Mouse (Mus musculus) hindbrain, embryonic 15.5 days (tissue): ENCODE data around the gene Ppp1r8. TPM values are rescaled to one million over a fixed set of nuclear protein-coding genes. Genes with fewer than 3 reads are reported as not detected.

Experiments
- ATAC-seq: fragments of 200-750 bp; cut with Nextera tagmentation; 2 replicates; pipeline ENCODE4 v1.8.0; 2017; ENCODE audit warnings: low read depth, moderate number of reproducible peaks, moderate TSS enrichment; ENCODE audit not compliant: low FRiP score
- H3K27ac ChIP-seq: fragments of 300-500 bp; sonication (generic); replicated peaks from 2 replicates; pipeline ENCODE4 v1.5.1; 2015; ENCODE audit warnings: mild to moderate bottlenecking, inconsistent platforms
- H3K27me3 ChIP-seq: fragments of 300-500 bp; sonication (generic); 2 replicates; pipeline ENCODE4 v1.6.1; 2015; ENCODE audit warnings: control low read depth, inconsistent platforms
- H3K36me3 ChIP-seq: fragments of 300-500 bp; sonication (generic); 2 replicates; pipeline ENCODE4 v1.6.1; 2015; ENCODE audit warnings: control low read depth, inconsistent platforms
- H3K4me1 ChIP-seq: fragments of 300-500 bp; sonication (generic); replicated peaks from 2 replicates; pipeline ENCODE4 v1.6.1; 2015; ENCODE audit warnings: control low read depth, inconsistent platforms
- H3K4me2 ChIP-seq: fragments of 300-500 bp; sonication (generic); 2 replicates; pipeline ENCODE4 v1.6.1; 2015; ENCODE audit warnings: moderate library complexity, mild to moderate bottlenecking, inconsistent platforms
- H3K4me3 ChIP-seq: fragments of 300-500 bp; sonication (generic); 2 replicates; pipeline ENCODE4 v1.5.1; 2015; ENCODE audit warnings: mild to moderate bottlenecking, inconsistent platforms
- H3K9ac ChIP-seq: fragments of 300-500 bp; sonication (generic); 2 replicates; pipeline ENCODE4 v1.6.1; 2015; ENCODE audit warnings: inconsistent platforms
- H3K9me3 ChIP-seq: fragments of 300-500 bp; sonication (generic); 2 replicates; pipeline ENCODE4 v1.6.1; 2016; ENCODE audit warnings: control low read depth, inconsistent platforms
- WGBS: fragments of 180-500 bp; shearing (Covaris S2); methylation state at CpG from one replicate; pipeline ENCODE4 v1.1.7; 2015; 5-methylcytosine and 5-hydroxymethylcytosine counted together
- polyA plus RNA-seq: library from polyadenylated mRNA; unstranded; fragments of >200 nt; fragmentation: Nextera tagmentation; extraction: Ambion mirVana; gene quantifications from 2 replicates; pipeline ENCODE4 v1.2.1, GENCODE M21; 2015

Gene Ppp1r8
- polyA plus RNA-seq, 1 experiment from 2014 or later = 49.6 TPM

DNA sequence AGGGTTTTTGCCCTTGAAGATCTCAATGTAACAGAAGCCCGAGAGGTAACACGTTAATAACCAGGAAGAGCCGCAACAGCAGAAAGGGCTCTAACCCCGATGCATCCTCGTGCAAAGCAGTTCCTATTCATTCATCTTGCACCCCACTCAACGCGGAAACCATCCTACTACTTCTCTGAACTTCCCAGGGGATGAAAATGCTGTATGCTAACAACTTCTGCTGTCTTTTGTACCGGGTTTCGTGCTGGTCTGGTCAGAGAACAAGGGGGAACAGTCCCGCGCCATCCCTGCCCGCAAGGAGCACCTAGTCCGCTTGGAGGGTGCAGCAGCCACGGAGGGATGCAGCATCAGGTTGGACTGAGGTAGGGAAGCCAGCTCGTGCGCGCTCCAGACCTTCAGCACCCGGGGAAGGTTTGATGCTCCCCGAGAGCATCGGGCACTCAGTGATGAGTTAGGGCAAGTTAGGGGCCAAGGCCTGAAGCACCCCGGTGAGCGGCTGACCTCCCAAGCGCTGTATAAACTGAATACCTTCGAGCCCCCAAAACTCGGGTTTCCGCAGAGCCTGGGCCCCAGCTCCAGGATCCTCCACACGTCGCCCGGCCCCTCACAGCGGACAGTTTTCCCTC lies 575 bp downstream of the Ppp1r8 start:
- Histone ChIP-seq H3K4me3 (peak overlapping the region; percentile 61), H3K4me1 (peaks cover 18% of the 10 kb centered on the region), H3K27ac (peak overlapping the region; percentile 92), H3K9me3 (no peaks in the 10 kb centered on the region), H3K36me3 (peaks cover 27% of the 10 kb centered on the region), H3K9ac (peak overlapping the region; percentile 67), H3K4me2 (peak overlapping the region; percentile 82), H3K27me3 (no peaks in the 10 kb centered on the region)
- ATAC-seq = peak; percentile 53
- WGBS = under 1% methylated on average over 30 of the region's 30 CpGs

- H3K4me3 ChIP-seq = peak overlapping the region; percentile 61
- H3K4me2 ChIP-seq = peak overlapping the region; percentile 82
- no peak for ATAC-seq
- WGBS = 92% methylated on average over 3 of the region's 3 CpGs
- peak overlapping the region; percentile 67; the same call in 1 of the 2 replicates for H3K9ac ChIP-seq
- H3K9me3 ChIP-seq = no peaks in the 10 kb centered on the region
- H3K27me3 ChIP-seq = no peaks in the 10 kb centered on the region
- no peak overlapping the region for H3K27ac ChIP-seq
- H3K4me1 ChIP-seq = peaks cover 18% of the 10 kb centered on the region
- H3K36me3 ChIP-seq = peaks cover 35% of the 10 kb centered on the region
These were observed 1.5 kb downstream of the Ppp1r8 start for GRCm38 (mm10) chr4:132841493-132841892.

DNA sequence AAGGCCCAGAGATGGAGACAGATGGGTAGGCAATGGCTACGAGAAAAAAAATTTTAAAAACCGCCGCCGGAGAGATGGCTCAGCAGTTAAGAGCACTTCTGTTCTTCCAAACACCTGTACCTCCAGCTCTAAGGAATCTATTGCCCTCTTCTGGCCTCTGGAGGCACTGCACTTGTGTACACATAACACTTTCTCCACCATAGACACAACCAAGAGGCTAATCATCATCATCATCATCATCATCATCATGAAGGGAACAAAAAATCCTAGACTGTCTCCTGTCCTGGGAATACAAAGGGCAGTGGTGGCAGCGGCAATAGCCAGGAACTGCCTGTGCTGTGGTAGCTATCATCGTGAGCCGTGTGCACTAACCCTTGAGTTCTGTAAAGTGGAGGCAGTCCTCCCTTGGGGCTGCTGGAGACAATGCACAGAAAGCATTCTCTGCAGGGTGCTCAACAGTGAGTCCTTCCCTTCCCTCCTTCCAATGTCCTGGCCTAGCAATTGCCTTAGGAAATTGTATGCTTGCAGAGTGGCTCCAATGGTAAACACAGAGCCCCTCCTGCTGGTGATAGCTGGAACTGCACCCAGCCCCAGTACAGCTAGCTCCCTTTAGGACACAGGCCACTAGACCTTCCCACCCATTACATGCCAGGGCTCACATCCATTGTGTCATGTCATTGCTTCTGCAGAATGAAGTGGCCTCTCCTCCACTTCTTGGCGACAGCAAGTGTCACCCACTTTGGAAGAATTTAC lies 19.2 kb downstream of the Ppp1r8 start:
- peaks cover 3% of the 10 kb centered on the region; the same call in 1 of the 2 replicates for H3K9me3 ChIP-seq
- no peaks in the 10 kb centered on the region for H3K4me1 ChIP-seq
- no peak overlapping the region for H3K4me3 ChIP-seq
- no peak overlapping the region for H3K27ac ChIP-seq
- H3K9ac ChIP-seq = no peak overlapping the region
- no peak overlapping the region for H3K4me2 ChIP-seq
- 73% methylated on average over 8 of the region's 8 CpGs for WGBS
- peaks cover 40% of the 10 kb centered on the region for H3K36me3 ChIP-seq
- no peaks in the 10 kb centered on the region for H3K27me3 ChIP-seq
- no peak for ATAC-seq

GRCm38 (mm10) chr4:132818442-132818841 lies 24.5 kb downstream of the Ppp1r8 start:
- Histone ChIP-seq H3K4me2 (no peak overlapping the region), H3K36me3 (no peaks in the 10 kb centered on the region), H3K27ac (no peak overlapping the region), H3K4me1 (no peaks in the 10 kb centered on the region), H3K9ac (no peak overlapping the region), H3K4me3 (no peak overlapping the region), H3K9me3 (peaks cover 3% of the 10 kb centered on the region; the same call in 1 of the 2 replicates), H3K27me3 (no peaks in the 10 kb centered on the region)
- no peak for ATAC-seq
- WGBS = 51% methylated on average over 2 of the region's 2 CpGs

- Histone ChIP-seq H3K36me3 (no peaks in the 10 kb centered on the region), H3K4me2 (no peak overlapping the region), H3K4me1 (no peaks in the 10 kb centered on the region), H3K27me3 (no peaks in the 10 kb centered on the region), H3K27ac (no peak overlapping the region), H3K9ac (no peak overlapping the region), H3K4me3 (no peak overlapping the region), H3K9me3 (peaks cover 3% of the 10 kb centered on the region; the same call in 1 of the 2 replicates)
- WGBS = 72% methylated on average over 2 of the region's 2 CpGs
- no peak for ATAC-seq
These were observed 26.1 kb downstream of the Ppp1r8 start for GRCm38 (mm10) chr4:132816855-132817254.

GRCm38 (mm10) chr4:132816404-132816803 lies 26.6 kb downstream of the Ppp1r8 start:
- WGBS = 89% methylated on average over 7 of the region's 7 CpGs
- no peak for ATAC-seq
- no peak overlapping the region for H3K9ac ChIP-seq
- no peaks in the 10 kb centered on the region for H3K36me3 ChIP-seq
- no peak overlapping the region for H3K27ac ChIP-seq
- no peak overlapping the region for H3K4me3 ChIP-seq
- H3K9me3 ChIP-seq = peaks cover 3% of the 10 kb centered on the region; the same call in 1 of the 2 replicates
- H3K4me1 ChIP-seq = no peaks in the 10 kb centered on the region
- H3K4me2 ChIP-seq = no peak overlapping the region
- H3K27me3 ChIP-seq = no peaks in the 10 kb centered on the region

GRCm38 (mm10) chr4:132809621-132810020 lies 33.3 kb downstream of the Ppp1r8 start:
- Histone ChIP-seq H3K36me3 (no peaks in the 10 kb centered on the region), H3K27me3 (no peaks in the 10 kb centered on the region), H3K9ac (no peak overlapping the region), H3K4me1 (no peaks in the 10 kb centered on the region), H3K4me3 (no peak overlapping the region), H3K4me2 (no peak overlapping the region), H3K9me3 (no peaks in the 10 kb centered on the region), H3K27ac (no peak overlapping the region)
- no peak for ATAC-seq
- WGBS = 88% methylated on average over 5 of the region's 5 CpGs

DNA sequence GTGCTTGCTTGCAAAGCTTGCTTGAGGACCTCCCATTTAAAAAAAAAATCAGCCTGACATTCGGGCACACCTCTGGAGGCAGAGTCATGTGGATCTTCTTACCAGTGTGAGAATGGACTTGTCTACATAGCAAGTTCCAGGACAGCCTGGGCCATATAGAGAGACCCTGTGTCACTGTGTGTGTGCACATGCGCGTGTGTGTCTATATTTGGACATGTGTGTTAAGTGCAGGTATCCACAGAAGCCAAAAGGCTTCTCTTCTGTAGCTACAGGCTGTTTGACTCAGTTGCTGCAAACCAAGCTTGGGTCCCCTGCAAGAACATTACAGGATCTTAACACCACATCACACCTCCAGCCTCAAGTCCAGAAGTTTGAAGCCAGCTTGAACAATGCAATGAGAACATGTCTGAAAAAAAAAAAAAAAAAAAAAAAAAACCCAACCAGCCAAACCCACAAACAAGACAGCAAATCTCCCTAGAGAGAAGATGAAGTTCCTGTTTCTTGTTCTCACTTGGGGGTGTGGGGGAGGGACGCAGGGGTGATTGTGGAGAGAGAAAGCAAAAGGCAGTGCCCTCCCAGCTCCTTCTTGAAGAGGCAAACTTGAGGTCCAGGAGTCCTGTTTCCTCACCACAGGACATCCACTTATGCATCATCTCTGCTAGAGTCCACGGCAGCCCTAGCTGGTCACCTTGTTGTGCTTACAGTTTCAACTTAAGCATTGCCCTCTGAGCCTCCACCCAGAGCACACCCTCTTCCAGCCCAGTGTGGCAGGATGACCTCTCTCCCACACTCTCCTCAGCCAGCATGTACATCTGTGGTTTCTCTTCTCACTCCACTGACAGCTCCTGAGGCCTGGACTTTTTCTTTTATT lies 35.0 kb downstream of the Ppp1r8 start:
- Histone ChIP-seq H3K4me1 (no peaks in the 10 kb centered on the region), H3K27me3 (no peaks in the 10 kb centered on the region), H3K36me3 (no peaks in the 10 kb centered on the region), H3K27ac (no peak overlapping the region), H3K9me3 (no peaks in the 10 kb centered on the region), H3K4me3 (no peak overlapping the region), H3K4me2 (no peak overlapping the region), H3K9ac (no peak overlapping the region)
- 73% methylated on average over 5 of the region's 5 CpGs for WGBS
- ATAC-seq = no peak

DNA sequence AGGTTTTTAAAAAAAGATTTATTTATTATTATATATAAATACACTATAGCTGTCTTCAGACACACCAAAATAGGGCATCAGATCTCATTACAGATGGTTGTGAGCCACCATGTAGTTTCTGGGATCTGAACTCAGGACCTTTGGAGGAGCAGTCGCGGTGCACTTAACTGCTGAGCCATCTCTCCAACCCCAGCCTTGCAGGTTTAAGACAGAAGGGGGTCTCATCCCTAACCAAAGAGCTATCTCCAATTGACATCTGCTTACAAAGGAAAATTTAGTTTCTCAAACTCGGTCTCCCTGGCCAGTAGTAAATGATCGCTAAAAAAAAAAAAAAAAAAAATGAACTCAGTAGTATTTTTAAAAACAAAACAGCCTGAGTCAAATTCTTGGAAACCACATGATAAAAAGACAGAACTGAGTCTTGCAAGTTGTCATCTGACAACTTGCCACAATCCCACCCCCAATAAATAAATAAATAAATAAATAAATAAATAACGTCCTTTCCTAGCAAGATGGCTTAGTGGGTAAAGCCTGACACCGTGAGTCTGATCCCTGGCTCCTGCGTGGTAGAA lies 36.3 kb downstream of the Ppp1r8 start:
- no peaks in the 10 kb centered on the region for H3K27me3 ChIP-seq
- no peak for ATAC-seq
- no peaks in the 10 kb centered on the region for H3K4me1 ChIP-seq
- H3K4me2 ChIP-seq = no peak overlapping the region
- H3K27ac ChIP-seq = no peak overlapping the region
- WGBS = 91% methylated on average over 7 of the region's 7 CpGs
- no peak overlapping the region for H3K9ac ChIP-seq
- H3K36me3 ChIP-seq = no peaks in the 10 kb centered on the region
- H3K9me3 ChIP-seq = no peaks in the 10 kb centered on the region
- no peak overlapping the region for H3K4me3 ChIP-seq

DNA sequence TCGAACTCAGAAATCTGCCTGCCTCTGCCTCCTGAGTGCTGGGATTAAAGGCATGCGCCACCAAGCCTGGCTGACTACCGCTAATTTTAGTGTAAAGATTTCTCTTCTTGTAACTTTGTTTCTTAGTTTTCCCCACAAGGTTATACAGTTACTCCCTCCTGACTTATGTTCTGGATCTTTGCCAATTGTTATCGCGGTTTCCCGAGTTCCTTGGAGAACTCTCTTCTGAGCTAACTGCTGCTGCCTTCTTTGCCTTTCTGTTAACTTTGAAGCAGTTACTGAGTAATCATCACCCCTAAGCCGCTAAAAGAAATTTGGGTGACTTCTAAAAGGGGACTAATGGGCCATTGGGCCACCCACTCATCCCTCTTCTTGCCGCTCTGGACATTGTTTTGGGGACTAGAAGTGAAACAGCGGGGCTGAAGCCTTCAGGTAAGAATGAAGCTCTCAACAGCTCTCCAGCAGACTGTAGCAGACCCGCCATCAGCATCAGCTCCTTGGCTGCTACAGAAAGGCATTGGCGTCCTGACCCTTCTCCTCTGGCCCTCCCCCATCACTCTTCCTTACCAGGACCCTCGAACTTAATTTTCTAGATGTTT lies 37.3 kb downstream of the Ppp1r8 start:
- Histone ChIP-seq H3K9ac (no peak overlapping the region), H3K4me2 (no peak overlapping the region), H3K4me3 (no peak overlapping the region), H3K9me3 (no peaks in the 10 kb centered on the region), H3K27ac (no peak overlapping the region), H3K4me1 (no peaks in the 10 kb centered on the region), H3K36me3 (no peaks in the 10 kb centered on the region), H3K27me3 (no peaks in the 10 kb centered on the region)
- WGBS = 88% methylated on average over 12 of the region's 12 CpGs
- no peak for ATAC-seq

GRCm38 (mm10) chr4:132805146-132805545 lies 37.8 kb downstream of the Ppp1r8 start:
- Histone ChIP-seq H3K9me3 (no peaks in the 10 kb centered on the region), H3K4me3 (no peak overlapping the region), H3K9ac (no peak overlapping the region), H3K4me2 (no peak overlapping the region), H3K36me3 (no peaks in the 10 kb centered on the region), H3K4me1 (no peaks in the 10 kb centered on the region), H3K27me3 (no peaks in the 10 kb centered on the region), H3K27ac (no peak overlapping the region)
- ATAC-seq = no peak
- WGBS = 86% methylated on average over 5 of the region's 5 CpGs
